Mouse (Mus musculus) cerebellum, adult 2 months (tissue): ENCODE measurements around the gene Rtraf.

Experiments used
- CTCF ChIP-seq: fragments of 200-500 bp; IDR thresholded peaks from 2 replicates; pipeline ENCODE4 v1.5.1; 2011; ENCODE audit warnings: low read depth, mild to moderate bottlenecking, control low read depth, low read length, moderate library complexity, borderline replicate concordance; ENCODE audit not compliant: insufficient read depth
- POLR2A ChIP-seq: fragments of 200-500 bp; IDR thresholded peaks from 2 replicates; pipeline ENCODE4 v1.6.1; 2011; ENCODE audit warnings: low read length, control low read depth, borderline replicate concordance; ENCODE audit not compliant: insufficient read depth

DNA sequence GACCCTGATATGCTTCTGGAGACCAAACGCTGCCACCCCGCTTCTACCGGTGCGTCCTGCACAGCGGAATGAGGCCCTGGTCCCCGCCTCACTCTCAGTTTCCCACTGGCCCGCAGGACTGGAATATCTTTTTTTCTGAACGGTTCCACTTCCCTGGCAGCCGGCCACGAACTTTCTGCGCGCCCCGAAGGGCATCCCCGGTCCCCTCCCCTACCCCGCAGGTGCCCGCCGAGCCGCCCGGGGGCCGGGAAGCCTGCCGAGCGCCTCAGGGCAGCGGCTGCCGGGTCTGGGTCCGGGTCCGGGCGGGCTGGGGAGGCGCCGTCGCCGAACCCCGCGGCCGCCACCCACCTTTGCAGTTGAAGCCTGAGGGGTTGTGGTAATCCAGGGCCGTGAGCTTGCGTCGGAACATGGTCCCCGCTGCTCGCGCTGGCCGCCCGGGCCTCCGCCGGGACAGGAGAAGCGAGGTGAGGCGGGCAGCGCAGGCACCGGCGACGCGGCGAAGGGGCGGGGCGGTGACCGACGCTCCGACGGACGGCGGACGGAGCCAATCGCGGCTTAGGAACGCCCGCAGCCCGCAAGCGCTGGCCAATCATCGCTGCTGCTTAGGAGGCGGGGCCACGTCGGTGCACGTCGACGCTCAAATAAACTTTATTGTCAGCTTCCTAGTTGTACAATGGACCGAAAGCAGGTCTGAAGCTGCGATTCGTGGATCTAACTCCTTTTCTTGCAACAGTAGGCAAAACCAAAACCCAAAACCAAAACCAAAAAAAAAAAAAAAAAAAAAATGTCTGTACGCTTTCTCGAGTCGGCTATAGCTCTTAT, at the start of gene Rtraf:
- TF ChIP-seq CTCF: no peak
- peak; percentile 77 for TF ChIP-seq POLR2A
